Mouse (Mus musculus) gastrocnemius, adult 18-20 months (tissue): ENCODE measurements around the gene Cdhr5. TPM values are rescaled to one million over a fixed set of nuclear protein-coding genes. Genes with fewer than 3 reads are reported as not detected.
A peak's percentile ranks its signal among the peaks of the same experiment; 100 is the strongest.

Source experiments
- DNase-seq: peaks from one replicate; pipeline ENCODE4 v3.0.0; 2021; ENCODE audit warnings: low spot score
- long read RNA-seq, 2 experiments: library from polyadenylated mRNA; stranded (forward); transcript quantifications; one replicate each; pipeline ENCODE4 v2.0.0; 2021
- total RNA-seq, 2 experiments: library from RNA; stranded (reverse); gene quantifications; 2 replicates each; pipeline ENCODE4 v1.2.3; 2021

The Cdhr5 gene
- total RNA-seq: not detected
- long read RNA-seq, experiment 1: 0 reads
- long read RNA-seq, experiment 2: 0 reads

DNA sequence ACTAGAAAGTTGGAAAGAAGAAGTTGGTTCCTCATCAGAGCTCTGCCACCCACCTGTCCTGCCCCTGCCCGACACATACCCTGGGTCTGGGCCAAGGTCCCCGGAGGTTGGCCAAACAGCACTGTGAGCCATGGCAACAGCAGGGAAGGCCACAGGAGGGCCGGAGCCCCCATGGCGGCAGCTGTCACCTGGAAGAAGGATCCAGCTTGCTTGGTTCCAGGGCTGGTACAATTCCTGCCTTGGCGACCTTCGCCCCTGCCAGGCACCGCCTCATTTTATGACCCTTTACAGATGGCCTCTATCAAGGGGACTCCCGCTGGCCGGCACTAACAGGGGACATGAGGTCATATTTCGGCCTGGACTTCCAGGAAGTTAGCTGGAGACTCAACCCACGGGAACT lies at the start of gene Cdhr5:
TSS of gene Cdhr5 (minus strand) at position 241 of the 400 bp plus-strand sequence.
- DNase-seq: no peak

DNA sequence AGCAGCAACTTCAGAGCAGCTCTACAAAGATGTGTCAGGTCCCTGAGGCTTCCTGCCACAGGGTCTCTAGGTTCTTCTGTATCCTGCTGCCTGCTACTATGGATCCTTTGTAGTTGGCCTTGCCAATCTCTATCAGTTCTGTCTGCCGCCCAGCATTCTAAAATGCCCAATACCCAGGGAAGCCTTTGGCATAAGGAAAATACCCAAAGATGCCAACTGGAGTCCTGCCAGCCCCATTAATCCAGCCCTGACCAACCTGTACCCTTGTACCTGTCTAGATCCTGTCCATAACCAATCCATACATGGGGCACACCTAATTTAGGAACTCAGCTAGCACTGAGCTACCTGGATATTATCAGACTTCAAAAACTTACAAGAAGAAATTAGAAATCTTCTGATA lies 48.1 kb upstream of the Cdhr5 start:
- no peak for DNase-seq

DNA sequence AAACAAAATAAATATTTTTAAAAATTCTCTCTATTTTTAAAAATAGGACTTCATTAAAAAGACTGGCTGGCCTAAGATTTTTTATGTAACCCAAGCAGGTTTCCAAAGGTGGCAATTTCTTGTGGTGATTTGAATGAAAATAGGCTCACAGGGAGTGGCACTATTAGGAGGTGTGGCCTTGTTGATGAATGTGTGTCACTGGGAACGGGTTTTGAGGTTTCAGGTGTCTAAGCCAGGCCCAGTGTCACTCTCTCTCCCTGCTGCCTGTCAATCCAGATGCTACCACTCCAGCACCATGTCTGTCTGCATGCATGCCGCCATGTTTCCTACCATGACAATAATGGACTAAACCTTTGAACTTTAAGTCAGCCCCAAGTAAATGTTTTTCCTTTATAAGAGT lies 42.9 kb upstream of the Cdhr5 start:
- no peak for DNase-seq

DNA sequence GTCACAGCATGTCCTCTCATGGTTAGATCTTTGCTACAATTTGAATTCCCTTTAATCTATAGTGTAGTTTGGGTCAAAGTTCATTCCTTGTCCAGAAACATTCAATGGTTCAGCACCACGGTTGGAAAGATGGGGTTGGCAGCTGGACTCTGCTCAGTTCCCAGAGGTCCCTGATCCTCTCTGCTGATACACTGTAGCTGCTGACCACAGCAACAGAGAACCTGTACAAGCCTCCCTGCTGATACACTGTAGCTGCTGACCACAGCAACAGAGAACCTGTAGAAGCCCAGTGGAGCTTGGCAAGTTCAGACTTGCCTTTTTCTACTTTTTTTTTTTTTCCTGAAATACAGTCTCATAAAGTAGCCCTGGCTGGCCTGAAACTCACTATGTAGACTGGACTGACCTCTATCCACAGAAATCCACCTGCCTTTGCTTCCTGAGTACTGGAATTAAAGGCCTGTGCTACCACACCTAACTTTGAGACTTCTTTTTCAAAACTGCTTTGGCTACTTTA lies 41.1 kb upstream of the Cdhr5 start:
- no peak for DNase-seq

DNA sequence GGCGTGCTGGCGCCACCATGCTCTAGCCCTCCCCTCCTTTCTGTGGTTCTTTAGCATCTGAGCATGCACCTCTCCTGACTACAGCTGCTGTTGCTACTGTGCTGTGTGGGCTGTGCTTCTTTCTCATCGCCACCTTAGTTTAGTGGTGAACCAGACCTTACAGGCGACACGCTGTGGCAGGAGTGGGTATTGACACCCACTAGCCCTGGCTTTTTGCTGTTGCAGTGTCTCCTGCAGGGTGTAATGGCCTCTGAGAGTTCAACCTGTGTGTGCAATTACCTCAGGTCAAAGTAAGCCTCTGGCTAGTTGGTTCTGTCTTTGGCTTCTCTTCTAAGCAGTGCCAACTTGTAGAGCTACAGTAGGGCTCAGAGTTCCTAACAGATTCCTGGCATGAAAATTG lies 39.4 kb upstream of the Cdhr5 start:
- DNase-seq: no peak

DNA sequence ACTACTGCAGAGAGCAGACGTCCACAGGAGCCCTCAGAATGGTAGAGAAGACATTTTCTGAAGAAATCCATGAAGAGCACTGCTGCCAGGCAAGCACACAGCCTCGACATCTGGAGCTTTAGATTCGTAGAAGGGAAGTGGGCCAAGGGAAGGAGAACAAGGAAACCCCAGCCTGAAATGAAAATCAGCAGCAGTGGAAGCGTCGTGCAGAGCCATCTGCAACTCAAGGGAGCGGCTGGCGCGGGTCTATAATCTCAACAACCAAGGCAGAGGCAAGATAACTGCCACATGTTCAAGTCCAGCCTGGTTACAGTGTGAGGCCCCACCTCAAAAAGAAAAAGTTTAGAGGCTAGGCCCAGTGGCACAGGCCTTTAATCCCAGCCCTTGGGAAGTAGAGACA lies 38.5 kb upstream of the Cdhr5 start:
- DNase-seq: no peak

DNA sequence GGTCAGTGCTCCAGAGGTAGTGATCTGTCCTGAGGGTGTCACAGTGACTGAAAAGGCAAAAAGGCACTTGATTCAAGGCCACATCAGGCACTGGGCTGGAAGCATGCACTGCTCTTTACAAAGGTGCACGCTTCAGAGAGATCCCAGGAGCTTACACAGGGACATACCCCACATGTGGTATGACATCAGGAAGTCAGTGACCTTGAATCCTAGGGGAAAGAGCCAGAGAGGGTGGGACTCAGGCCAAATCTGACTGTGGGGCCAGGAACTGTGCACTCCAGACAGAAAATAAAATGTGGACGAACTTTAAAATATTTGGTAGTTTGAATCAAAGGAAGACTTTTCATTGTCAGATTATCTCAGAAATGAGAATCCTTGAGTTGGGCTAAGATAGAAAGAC lies 37.8 kb upstream of the Cdhr5 start:
- no peak for DNase-seq

DNA sequence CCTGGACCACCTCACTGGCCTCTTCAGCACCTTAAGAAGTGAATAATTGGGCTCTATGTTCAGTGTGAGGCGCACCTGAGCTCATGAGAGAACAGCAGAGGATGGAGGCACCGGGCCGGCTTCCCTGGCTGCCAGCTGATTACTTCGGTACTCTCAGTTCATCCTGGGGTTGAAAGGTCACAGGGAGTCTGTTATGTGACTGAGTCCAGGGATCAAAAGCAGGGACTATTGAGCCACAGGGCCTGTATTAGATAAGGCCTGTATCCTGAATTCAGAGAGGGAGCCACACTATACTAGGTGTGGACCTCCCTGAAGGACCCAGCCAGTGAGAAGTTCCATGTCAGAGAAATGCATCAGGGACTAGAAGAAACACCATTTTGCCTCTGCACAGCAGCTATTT lies 28.0 kb upstream of the Cdhr5 start:
- no peak for DNase-seq

DNA sequence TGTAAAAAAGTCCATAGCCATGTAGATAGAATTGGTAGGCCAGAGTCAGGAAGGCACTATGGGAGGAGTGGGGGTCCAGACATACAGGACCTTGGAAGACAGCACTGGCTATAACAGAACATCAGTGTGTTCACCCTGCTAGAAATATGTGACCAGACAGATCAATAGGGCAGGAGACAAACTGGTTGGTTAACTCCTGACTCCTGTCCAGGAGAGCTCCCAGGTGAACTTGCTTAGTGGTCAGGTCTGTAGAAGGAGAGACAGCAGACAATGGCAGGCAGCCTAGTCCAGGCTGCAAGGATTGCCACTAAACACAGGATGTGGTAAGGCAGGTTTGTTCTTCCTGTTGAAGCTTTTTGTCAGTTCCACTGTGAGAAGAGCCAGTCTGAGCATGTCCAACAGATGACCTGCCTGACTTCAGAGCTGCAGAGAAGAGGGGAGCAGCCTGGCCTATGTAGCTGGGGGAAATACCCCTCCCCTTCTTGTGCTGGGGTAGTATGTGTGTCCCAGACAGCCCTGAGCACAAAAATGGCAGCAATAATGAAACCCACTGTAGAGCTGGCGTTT lies 26.2 kb upstream of the Cdhr5 start:
- DNase-seq: no peak

DNA sequence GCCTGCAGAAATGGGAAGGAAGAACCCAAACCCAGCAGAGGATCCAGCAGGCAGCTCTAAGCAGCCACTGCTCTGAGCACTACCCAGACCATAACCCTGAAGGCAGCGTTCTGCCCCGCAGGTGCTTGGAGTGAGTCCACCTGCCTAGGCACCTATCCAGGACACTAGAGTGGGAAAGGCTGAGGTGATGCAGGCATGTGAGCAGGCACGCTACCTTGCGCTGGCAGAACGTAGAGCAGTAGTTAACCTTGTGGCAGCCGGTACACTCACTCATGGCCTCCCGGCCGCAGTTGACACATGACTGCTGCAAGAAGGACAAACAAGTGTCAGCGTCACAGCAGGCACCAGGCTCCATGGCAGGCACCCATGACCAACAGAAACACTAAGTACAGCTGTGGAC lies 24.8 kb upstream of the Cdhr5 start:
- DNase-seq: no peak

DNA sequence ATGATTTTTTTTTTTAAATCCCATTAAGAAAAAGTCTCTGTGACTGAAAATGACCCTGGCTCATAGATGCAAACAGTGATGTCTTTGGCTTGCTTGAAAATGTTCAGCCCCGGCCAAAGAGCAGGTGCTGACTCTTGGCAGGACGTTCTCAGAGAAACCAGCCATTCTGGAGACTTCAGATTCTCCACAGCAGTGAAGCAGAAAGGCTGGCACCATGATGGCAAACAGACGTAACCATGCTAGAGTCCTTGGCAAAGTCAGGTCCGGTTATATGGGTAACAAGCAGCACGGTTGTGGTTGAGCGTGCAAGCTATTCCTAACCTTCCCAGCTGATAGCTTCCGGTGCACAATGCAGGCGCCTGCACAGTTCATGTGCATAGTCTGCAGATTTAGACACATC lies 22.6 kb upstream of the Cdhr5 start:
- DNase-seq: no peak

DNA sequence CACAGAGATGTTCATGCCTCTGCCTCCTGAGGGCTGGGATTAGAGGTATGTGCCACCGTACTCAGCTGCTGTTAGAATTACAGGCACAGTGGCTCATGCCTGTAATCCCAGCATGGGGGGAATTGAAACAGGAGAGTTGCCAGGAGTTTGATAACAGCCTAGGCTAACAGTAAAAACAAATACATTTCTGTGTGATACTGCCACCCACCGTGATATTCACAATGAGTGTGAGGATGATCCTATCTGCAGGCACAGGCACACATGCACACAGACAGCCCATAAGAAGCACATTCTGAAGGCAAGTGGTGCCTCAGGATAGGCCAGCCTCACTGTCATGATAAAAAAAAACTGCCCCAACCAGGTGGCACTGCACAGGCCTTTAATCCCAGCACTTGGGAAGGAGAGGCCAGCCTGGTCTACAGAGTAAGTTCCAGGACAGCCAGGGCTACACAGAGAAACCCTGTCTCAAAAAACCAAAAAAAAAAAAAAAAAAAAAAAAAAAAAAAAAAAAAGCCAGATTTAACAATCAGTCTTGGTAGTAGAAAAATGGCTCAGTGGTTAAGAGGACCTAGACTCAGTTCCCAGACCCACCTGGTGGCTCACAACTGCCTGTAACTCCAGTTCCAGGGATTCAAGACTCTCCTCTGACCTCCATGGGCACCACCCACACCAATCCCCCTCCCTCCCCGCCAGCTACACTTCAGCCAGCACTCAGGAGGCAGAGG lies 21.5 kb upstream of the Cdhr5 start:
- DNase-seq: no peak

DNA sequence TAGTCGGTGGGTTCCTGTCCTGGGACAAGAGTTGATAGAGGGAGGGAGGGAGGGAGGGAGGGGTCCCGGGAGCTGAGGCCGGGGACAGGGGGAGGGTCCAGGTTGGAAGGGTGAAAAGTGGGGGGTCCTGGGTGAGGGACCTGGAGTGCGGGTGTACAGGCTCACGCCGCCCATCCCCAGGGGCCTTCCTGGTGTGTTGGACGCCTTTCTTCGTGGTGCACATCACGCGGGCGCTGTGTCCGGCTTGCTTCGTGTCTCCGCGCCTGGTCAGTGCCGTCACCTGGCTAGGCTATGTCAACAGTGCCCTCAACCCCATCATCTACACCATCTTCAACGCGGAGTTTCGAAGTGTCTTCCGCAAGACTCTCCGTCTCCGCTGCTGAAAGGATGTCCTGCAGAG lies 17.9 kb upstream of the Cdhr5 start:
- no peak for DNase-seq

DNA sequence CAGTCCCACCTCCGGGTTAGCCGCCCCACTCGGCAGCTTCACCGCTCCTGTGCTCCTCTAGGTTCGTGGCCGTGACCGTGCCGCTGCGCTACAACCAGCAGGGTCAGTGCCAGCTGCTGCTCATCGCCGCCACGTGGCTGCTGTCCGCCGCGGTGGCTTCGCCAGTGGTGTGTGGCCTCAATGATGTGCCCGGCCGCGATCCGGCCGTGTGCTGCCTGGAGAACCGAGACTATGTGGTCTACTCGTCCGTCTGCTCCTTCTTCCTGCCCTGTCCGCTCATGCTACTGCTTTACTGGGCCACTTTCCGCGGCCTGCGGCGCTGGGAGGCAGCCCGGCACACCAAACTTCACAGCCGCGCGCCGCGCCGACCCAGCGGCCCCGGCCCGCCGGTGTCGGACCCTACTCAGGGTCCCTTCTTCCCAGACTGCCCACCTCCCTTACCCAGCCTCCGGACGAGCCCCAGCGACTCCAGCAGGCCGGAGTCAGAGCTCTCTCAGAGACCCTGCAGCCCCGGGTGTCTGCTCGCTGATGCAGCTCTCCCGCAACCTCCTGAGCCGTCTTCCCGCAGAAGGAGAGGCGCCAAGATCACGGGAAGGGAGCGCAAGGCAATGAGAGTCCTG lies 17.4 kb upstream of the Cdhr5 start:
- peak; percentile 24 for DNase-seq

DNA sequence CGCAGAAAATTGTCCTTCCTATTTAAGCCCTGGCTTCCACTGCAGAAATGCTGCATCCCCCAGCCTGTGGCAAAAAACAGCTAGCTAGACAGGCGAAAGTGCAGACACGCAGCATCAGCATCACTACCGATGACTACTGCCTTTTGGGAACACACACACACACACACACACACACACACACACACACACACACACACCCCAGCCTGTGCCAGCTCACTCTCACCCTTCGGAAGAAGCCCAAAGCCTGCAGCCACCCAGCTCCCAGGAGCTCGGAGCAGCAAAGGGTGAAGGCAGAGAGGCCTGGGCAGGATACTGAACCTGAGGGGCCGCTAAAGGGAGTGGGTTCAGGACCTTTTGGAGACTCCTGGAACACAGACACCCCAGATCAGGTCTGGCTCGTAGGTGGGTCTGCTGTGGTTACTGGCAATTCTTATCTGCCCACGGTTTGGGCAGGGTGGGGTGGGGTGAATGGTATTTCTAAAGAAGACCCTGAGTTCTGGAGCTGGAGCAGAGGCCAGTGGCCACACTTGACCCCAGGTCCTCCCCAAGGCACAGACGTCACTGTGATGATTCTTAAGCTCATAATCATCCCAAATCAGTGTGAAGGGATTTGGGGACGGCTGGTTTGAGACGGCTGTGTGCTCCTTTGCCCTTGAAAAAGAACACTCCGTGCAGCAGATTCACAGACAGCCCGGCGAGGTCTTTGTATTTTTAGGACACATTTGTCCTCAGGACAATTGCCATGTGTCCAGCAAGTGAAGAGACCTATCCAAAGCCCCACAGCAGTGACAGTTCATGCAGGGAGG lies 16.2 kb upstream of the Cdhr5 start:
- DNase-seq: no peak

DNA sequence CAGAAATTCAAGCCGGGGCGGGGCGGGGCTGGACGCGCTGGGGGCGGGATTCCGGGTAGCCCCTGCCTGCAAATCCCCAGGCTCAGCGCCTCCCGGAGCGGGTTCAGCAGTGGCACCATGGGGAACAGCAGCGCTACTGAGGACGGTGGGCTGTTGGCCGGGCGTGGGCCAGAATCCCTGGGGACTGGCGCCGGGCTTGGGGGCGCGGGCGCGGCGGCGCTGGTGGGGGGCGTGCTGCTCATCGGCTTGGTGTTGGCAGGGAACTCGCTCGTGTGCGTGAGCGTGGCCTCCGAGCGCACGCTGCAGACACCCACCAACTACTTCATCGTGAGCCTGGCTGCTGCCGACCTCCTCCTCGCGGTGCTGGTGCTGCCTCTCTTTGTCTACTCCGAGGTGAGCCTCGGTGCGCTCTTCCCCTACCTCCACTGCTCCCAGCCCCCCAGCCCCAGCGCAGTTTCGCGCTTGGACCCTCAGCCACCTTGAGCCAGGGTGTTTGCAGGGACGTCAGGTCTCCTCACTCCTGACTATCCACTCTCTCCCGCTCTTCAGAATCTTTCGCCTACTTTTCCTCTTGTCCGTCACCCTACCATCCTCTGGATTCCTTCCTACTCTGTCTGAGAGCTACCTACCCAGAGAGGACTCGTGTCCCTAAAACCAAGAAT lies 15.5 kb upstream of the Cdhr5 start, which contains the start of gene Drd4:
TSS of gene Drd4 (plus strand) at position 86 of the 662 bp plus-strand sequence.
- no peak for DNase-seq

DNA sequence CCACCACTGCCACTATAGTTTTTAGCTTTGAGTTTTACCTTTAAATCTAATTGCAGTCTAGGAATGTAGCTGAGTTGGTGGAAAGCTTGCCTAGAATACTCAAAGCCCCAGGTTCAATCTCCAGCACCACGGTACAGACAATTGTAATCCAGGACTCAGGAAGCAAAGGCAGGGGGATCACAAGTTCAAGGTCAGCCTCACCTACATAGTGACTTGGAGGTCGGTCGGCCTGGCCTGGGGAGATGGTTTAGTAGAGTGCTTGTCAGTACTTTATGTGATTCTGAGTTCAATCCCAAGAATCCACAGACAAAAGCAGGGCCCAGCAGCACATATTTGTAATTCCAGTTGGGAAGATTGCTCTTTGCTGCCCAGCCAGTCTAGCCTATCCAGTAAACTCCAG lies 11.5 kb upstream of the Cdhr5 start:
- no peak for DNase-seq

DNA sequence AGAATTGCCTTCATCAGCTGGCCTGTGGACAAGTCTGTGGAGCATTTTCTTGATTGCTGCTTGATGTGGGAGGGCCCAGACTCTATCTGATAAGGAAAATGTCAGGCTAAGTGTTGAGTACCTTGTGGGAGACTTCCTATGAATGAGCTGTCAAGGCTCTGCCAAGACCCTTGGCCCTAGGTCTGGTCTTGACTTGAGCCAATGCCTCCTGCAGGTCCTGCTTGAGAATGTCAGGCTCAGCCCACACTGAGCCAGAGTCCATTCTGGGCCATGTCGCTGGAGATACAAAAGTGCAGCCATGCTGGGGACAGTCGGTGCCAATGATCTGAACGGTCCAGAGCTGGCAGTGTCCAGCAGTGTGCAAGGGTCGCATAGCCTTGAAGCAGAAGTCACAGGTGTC lies 6.2 kb upstream of the Cdhr5 start:
- no peak for DNase-seq

DNA sequence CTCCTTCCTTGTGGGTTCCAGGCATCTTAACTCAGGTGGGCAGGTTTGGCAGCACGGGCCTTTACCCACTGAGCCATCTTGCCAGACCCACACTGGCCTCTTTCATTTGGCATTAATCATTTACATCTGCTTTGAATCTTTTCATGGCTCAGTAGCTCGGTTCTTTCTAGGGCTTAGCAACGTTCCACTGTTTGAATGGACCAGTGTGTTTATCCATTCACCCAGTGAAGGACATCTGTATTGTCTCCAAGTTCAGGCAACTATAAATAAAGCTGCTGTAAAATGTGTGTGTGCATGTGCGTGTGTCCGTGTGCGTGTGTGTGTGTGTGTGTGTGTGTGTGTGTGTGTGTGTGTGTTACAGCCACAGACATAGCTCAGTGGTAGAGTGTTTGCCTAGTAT lies 4.9 kb upstream of the Cdhr5 start:
- no peak for DNase-seq

DNA sequence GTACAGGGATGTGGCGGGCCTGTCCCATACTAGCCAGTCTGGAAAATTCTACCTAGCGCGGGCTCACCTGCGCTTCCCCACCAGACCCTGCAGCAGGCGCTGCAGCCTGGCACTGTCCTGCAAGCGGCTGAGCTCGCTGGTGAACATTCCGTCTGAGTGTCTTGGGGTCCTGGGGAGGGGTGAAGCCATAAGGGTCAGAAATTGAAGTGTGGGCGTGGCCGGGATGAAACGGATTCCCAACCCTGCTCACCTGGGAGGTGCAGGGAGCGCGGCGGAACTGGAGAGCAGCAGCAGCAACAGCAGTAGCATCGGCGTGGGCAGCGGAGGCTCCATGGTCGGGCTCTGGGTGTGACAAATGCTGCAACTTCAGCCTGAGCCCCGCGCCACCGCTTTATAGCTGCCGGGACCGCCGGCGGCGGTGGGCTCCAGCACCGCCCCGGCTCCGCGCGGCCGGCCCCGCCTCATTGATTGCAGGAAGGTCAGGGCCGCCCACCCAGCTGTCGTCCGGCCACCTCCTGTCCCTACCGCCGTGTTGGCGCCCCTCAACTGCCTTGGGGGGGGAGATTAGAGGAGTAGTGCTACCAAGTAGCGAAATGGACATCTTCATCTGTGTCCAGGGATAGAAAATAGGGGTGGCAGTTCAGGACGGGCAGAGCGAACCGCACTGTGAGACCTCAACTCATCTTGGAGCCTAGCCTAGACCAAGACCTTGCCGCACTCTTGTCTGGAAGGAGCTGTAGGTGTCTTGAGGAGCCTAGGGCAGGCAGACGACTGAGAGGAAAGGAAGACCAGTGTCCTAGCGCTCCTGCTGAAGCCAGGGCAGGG lies 2.4 kb upstream of the Cdhr5 start, which contains the start of gene Sct:
TSS of gene Sct (minus strand) at position 368 of the 825 bp plus-strand sequence.
- DNase-seq: no peak
